Mouse (Mus musculus): ENCODE data around the gene Adamtsl1. TPM values are rescaled to one million over a fixed set of nuclear protein-coding genes. Genes with fewer than 3 reads are reported as not detected.

Adamtsl1 gene
- polyA plus RNA-seq, 1 experiment: 5.2 TPM

DNA sequence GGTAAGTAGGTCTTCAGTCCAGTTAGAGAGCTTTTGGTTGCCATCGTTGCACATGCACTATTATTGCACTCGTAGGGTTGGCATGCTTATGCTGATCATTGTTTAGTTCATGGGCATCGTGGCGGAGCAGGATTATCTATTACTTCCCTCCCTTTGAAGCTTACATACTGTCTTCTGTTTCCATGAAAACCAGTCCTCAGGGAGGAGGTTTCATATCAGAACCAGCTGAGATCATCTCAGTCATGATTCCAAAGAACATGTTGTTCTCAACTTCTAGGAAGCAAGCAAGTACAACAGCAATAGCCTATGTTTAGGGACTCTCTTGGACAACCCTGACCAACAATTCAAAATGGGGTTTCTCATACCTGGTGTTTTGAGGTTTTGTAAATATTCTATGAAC, 774.3 kb downstream of the Adamtsl1 start:
- no peaks in the 10 kb centered on the region for H3K36me3 ChIP-seq (ENCODE audit: control insufficient read depth, insufficient read depth, low read length)
- no peak for TF ChIP-seq POLR2A (IDR thresholded peaks at IDR 0.05; ENCODE audit: low read depth, low read length)
- no peak for DNase-seq
- no peak overlapping the region for H3K4me3 ChIP-seq (ENCODE audit: insufficient read depth, low read depth, low read length)
- H3K27ac ChIP-seq (ENCODE audit: insufficient read depth, low read depth, low read length): no peak overlapping the region
- 95% methylated on average over 4 of the region's 4 CpGs for WGBS
- H3K4me1 ChIP-seq (ENCODE audit: control insufficient read depth, insufficient read depth, low read length): no peaks in the 10 kb centered on the region
- no peaks in the 10 kb centered on the region for H3K27me3 ChIP-seq (replicated peaks; ENCODE audit: control insufficient read depth, insufficient read depth, low read length)

DNA sequence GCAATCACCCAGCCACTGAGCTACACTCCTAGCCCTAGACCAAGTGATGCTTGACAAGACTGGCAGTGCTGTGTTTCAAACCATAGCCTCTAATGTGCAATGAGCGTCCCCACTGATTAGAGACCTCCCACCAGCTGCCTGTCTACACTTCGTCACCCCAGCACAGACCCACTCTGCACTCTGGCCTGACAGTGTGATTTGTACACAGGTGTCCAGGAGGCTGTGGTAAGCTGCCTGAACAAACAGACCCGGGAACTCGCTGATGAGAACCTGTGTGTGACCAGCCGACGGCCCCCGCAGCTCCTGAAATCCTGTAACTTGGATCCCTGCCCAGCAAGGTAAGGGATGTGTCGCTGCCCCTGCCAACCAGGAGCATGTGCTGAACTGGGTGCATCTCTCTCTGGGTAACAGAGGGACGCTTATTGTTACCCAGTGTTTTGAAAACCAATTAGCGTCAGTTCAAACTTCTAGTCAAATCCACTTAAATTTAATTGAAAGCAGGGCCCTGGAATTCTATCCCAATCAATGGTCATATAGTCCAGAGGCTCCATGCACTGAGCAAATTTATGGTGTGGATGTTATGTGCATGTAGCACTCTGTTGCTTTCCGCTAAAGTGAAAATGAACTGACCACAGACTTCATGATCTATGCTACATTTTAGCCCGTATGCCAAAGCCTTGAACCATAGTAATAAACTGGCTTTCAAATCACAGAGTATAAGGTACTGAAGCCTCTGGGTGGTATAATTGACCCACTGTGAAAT, 775.7 kb downstream of the Adamtsl1 start:
- Histone ChIP-seq H3K27me3 (replicated peaks; ENCODE audit: control insufficient read depth, insufficient read depth, low read length) (no peaks in the 10 kb centered on the region), H3K4me1 (ENCODE audit: control insufficient read depth, insufficient read depth, low read length) (no peaks in the 10 kb centered on the region), H3K4me3 (ENCODE audit: insufficient read depth, low read depth, low read length) (no peak overlapping the region), H3K27ac (ENCODE audit: insufficient read depth, low read depth, low read length) (no peak overlapping the region), H3K36me3 (ENCODE audit: control insufficient read depth, insufficient read depth, low read length) (no peaks in the 10 kb centered on the region)
- WGBS: 50% methylated on average over 12 of the region's 12 CpGs
- DNase-seq: no peak
- no peak for TF ChIP-seq POLR2A (IDR thresholded peaks at IDR 0.05; ENCODE audit: low read depth, low read length)
- TF ChIP-seq CTCF (conservative IDR thresholded peaks at IDR 0.05; ENCODE audit: insufficient read depth, insufficient read length, low read depth, low read length): no peak

DNA sequence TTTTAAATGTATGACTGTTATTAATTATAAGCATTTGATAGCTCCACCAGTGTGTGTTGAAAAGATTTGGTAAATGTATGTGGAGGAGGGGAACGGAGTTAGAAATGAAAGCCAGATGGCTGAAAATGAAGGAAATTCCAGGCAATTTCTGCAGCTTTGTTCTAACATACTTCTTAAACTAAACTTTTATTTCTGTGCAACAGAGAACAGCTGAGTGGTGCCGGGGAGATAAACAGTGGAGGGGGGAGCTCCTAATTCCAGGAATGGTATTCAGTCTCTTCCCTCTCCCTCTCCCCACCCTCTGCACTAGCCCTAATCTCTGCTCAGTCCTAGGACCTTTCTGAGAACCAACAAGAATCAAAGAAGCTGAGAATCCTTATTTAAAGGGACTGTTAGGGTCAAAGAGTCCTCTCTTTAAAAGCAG, 780.9 kb downstream of the Adamtsl1 start:
- Histone ChIP-seq H3K27ac (ENCODE audit: insufficient read depth, low read depth, low read length) (no peak overlapping the region), H3K4me3 (ENCODE audit: insufficient read depth, low read depth, low read length) (no peak overlapping the region), H3K27me3 (replicated peaks; ENCODE audit: control insufficient read depth, insufficient read depth, low read length) (no peaks in the 10 kb centered on the region), H3K36me3 (ENCODE audit: control insufficient read depth, insufficient read depth, low read length) (no peaks in the 10 kb centered on the region), H3K4me1 (ENCODE audit: control insufficient read depth, insufficient read depth, low read length) (no peaks in the 10 kb centered on the region)
- 68% methylated on average over 2 of the region's 2 CpGs for WGBS
- DNase-seq: no peak
- TF ChIP-seq CTCF (conservative IDR thresholded peaks at IDR 0.05; ENCODE audit: insufficient read depth, insufficient read length, low read depth, low read length): no peak
- no peak for TF ChIP-seq POLR2A (IDR thresholded peaks at IDR 0.05; ENCODE audit: low read depth, low read length)

GRCm38 (mm10) chr4:86301469-86301868, 787.5 kb downstream of the Adamtsl1 start:
- WGBS: 92% methylated on average over 6 of the region's 6 CpGs
- Histone ChIP-seq H3K36me3 (ENCODE audit: control insufficient read depth, insufficient read depth, low read length) (no peaks in the 10 kb centered on the region), H3K4me3 (ENCODE audit: insufficient read depth, low read depth, low read length) (no peak overlapping the region), H3K27me3 (replicated peaks; ENCODE audit: control insufficient read depth, insufficient read depth, low read length) (no peaks in the 10 kb centered on the region), H3K27ac (ENCODE audit: insufficient read depth, low read depth, low read length) (no peak overlapping the region), H3K4me1 (ENCODE audit: control insufficient read depth, insufficient read depth, low read length) (no peaks in the 10 kb centered on the region)
- no peak for TF ChIP-seq POLR2A (IDR thresholded peaks at IDR 0.05; ENCODE audit: low read depth, low read length)
- TF ChIP-seq CTCF (conservative IDR thresholded peaks at IDR 0.05; ENCODE audit: insufficient read depth, insufficient read length, low read depth, low read length): no peak
- no peak for DNase-seq

DNA sequence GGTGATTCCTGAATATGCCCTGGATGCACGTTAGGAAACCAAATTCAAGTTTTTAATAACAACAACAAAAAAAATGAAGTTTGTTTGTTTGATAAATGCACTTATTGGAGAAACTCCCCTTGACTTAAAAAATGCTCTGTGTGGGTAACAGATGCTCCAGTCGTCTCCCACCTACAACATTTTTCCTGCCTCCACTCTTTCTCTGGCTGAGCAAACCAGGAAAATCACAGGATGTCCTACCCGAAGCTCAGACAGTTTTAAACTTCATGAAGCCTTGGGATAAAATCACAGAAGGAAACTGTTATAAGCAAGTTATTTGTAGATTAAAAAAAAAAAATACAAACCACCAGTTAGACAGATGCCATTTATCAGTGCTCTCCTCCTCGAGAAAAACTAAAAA, 788.1 kb downstream of the Adamtsl1 start:
- WGBS: 57% methylated on average over 4 of the region's 4 CpGs
- Histone ChIP-seq H3K27ac (ENCODE audit: insufficient read depth, low read depth, low read length) (no peak overlapping the region), H3K4me1 (ENCODE audit: control insufficient read depth, insufficient read depth, low read length) (no peaks in the 10 kb centered on the region), H3K36me3 (ENCODE audit: control insufficient read depth, insufficient read depth, low read length) (no peaks in the 10 kb centered on the region), H3K27me3 (replicated peaks; ENCODE audit: control insufficient read depth, insufficient read depth, low read length) (no peaks in the 10 kb centered on the region), H3K4me3 (ENCODE audit: insufficient read depth, low read depth, low read length) (no peak overlapping the region)
- no peak for TF ChIP-seq CTCF (conservative IDR thresholded peaks at IDR 0.05; ENCODE audit: insufficient read depth, insufficient read length, low read depth, low read length)
- TF ChIP-seq POLR2A (IDR thresholded peaks at IDR 0.05; ENCODE audit: low read depth, low read length): no peak
- no peak for DNase-seq

GRCm38 (mm10) chr4:86306753-86307152, 792.8 kb downstream of the Adamtsl1 start:
- H3K4me1 ChIP-seq (ENCODE audit: control insufficient read depth, insufficient read depth, low read length): no peaks in the 10 kb centered on the region
- no peak overlapping the region for H3K27ac ChIP-seq (ENCODE audit: insufficient read depth, low read depth, low read length)
- TF ChIP-seq CTCF (conservative IDR thresholded peaks at IDR 0.05; ENCODE audit: insufficient read depth, insufficient read length, low read depth, low read length) (no peak), POLR2A (IDR thresholded peaks at IDR 0.05; ENCODE audit: low read depth, low read length) (no peak)
- H3K36me3 ChIP-seq (ENCODE audit: control insufficient read depth, insufficient read depth, low read length): no peaks in the 10 kb centered on the region
- no peak overlapping the region for H3K4me3 ChIP-seq (ENCODE audit: insufficient read depth, low read depth, low read length)
- DNase-seq: no peak
- H3K27me3 ChIP-seq (replicated peaks; ENCODE audit: control insufficient read depth, insufficient read depth, low read length): no peaks in the 10 kb centered on the region

GRCm38 (mm10) chr4:86309178-86309577, 795.2 kb downstream of the Adamtsl1 start:
- no peaks in the 10 kb centered on the region for H3K4me1 ChIP-seq (ENCODE audit: control insufficient read depth, insufficient read depth, low read length)
- H3K27me3 ChIP-seq (replicated peaks; ENCODE audit: control insufficient read depth, insufficient read depth, low read length): no peaks in the 10 kb centered on the region
- no peak for DNase-seq
- TF ChIP-seq CTCF (conservative IDR thresholded peaks at IDR 0.05; ENCODE audit: insufficient read depth, insufficient read length, low read depth, low read length) (no peak), POLR2A (IDR thresholded peaks at IDR 0.05; ENCODE audit: low read depth, low read length) (no peak)
- no peak overlapping the region for H3K27ac ChIP-seq (ENCODE audit: insufficient read depth, low read depth, low read length)
- H3K4me3 ChIP-seq (ENCODE audit: insufficient read depth, low read depth, low read length): no peak overlapping the region
- H3K36me3 ChIP-seq (ENCODE audit: control insufficient read depth, insufficient read depth, low read length): no peaks in the 10 kb centered on the region
- WGBS: 89% methylated on average over 2 of the region's 2 CpGs

All from kidney, adult 2 months (tissue).